Mouse (Mus musculus) stomach, embryonic 14.5 days (tissue): ENCODE data around the gene Cltc. TPM values are rescaled to one million over a fixed set of nuclear protein-coding genes. Genes with fewer than 3 reads are reported as not detected.

Source experiments
- ATAC-seq: fragments of 200-750 bp; cut with Nextera tagmentation; 2 replicates; pipeline ENCODE4 v1.8.0; 2017; ENCODE audit warnings: low read depth, moderate TSS enrichment; ENCODE audit not compliant: insufficient number of reproducible peaks, insufficient read depth, low FRiP score
- H3K27ac ChIP-seq: fragments of 300-500 bp; sonication (generic); 2 replicates; pipeline ENCODE4 v1.5.1; 2014; ENCODE audit warnings: mild to moderate bottlenecking, low read length, moderate library complexity, mixed read lengths
- H3K27me3 ChIP-seq: fragments of 300-500 bp; sonication (generic); 2 replicates; pipeline ENCODE4 v1.6.1; 2014; ENCODE audit warnings: low read length, control low read depth, mixed read lengths; ENCODE audit not compliant: control insufficient read depth, insufficient read depth
- H3K36me3 ChIP-seq: fragments of 300-500 bp; sonication (generic); 2 replicates; pipeline ENCODE4 v1.6.1; 2014; ENCODE audit warnings: mild to moderate bottlenecking, control low read depth, low read length, moderate library complexity, mixed read lengths; ENCODE audit not compliant: control insufficient read depth, insufficient read depth
- H3K4me1 ChIP-seq: fragments of 300-500 bp; sonication (generic); 2 replicates; pipeline ENCODE4 v1.6.1; 2014; ENCODE audit warnings: low read length, control low read depth, mixed read lengths; ENCODE audit not compliant: control insufficient read depth, insufficient read depth
- H3K4me2 ChIP-seq: fragments of 300-500 bp; sonication (generic); replicated peaks from 2 replicates; pipeline ENCODE4 v1.6.1; 2014; ENCODE audit warnings: low read depth, low read length, control low read depth
- H3K4me3 ChIP-seq: fragments of 300-500 bp; sonication (generic); 2 replicates; pipeline ENCODE4 v1.5.1; 2014; ENCODE audit warnings: low read depth, low read length, control low read depth
- H3K9ac ChIP-seq: fragments of 300-500 bp; sonication (generic); replicated peaks from 2 replicates; pipeline ENCODE4 v1.6.1; 2014; ENCODE audit warnings: low read depth, mild to moderate bottlenecking, control low read depth, low read length, moderate library complexity, mixed read lengths
- H3K9me3 ChIP-seq: fragments of 300-500 bp; sonication (generic); 2 replicates; pipeline ENCODE4 v1.6.1; 2016; ENCODE audit warnings: low read depth, low read length, control low read depth; ENCODE audit not compliant: control insufficient read depth
- WGBS: fragments of 180-500 bp; shearing (Covaris S2); extraction: QIAGEN DNeasy Blood & Tissue Kit; methylation state at CpG from one replicate; pipeline ENCODE4 v1.1.7; 2014; 5-methylcytosine and 5-hydroxymethylcytosine counted together
- polyA plus RNA-seq: library from polyadenylated mRNA; unstranded; fragments of >200 nt; fragmentation: Nextera tagmentation; extraction: Ambion mirVana; gene quantifications from 2 replicates; pipeline ENCODE4 v1.2.1, GENCODE M21; 2014

Cltc gene
- polyA plus RNA-seq, 1 experiment from 2014 or later = 175 TPM

GRCm38 (mm10) chr11:86646136-86646834, 111.1 kb downstream of the Cltc start:
- 55% methylated on average over 7 of the region's 7 CpGs for WGBS
- H3K9me3 ChIP-seq = no peaks in the 10 kb centered on the region
- peak; percentile 53; the same call in 1 of the 2 replicates for ATAC-seq
- no peaks in the 10 kb centered on the region for H3K4me1 ChIP-seq
- H3K9ac ChIP-seq = no peak overlapping the region
- no peak overlapping the region for H3K4me2 ChIP-seq
- no peak overlapping the region; the same call in 1 of the 2 replicates for H3K27ac ChIP-seq
- no peak overlapping the region for H3K4me3 ChIP-seq
- H3K27me3 ChIP-seq = no peaks in the 10 kb centered on the region
- no peaks in the 10 kb centered on the region; the same call in 1 of the 2 replicates for H3K36me3 ChIP-seq

- no peak overlapping the region for H3K27ac ChIP-seq
- no peak for ATAC-seq
- 95% methylated on average over 4 of the region's 4 CpGs for WGBS
- H3K4me1 ChIP-seq = no peaks in the 10 kb centered on the region
- no peak overlapping the region for H3K9ac ChIP-seq
- no peaks in the 10 kb centered on the region; the same call in 1 of the 2 replicates for H3K36me3 ChIP-seq
- H3K4me2 ChIP-seq = no peak overlapping the region
- H3K27me3 ChIP-seq = no peaks in the 10 kb centered on the region
- no peaks in the 10 kb centered on the region for H3K9me3 ChIP-seq
- H3K4me3 ChIP-seq = no peak overlapping the region
These were observed 112.8 kb downstream of the Cltc start for GRCm38 (mm10) chr11:86644553-86644952.

Other genes with a start within 250 kb of the Cltc start
- gene Rps6kb1, start 212.8 kb downstream of the Cltc start, polyA plus RNA-seq = 60.3 and 60.8 TPM in 2 replicates
- gene Tubd1, start 212.6 kb downstream of the Cltc start, polyA plus RNA-seq = 9.9 and 10.0 TPM in 2 replicates
- gene Vmp1, start 73.7 kb downstream of the Cltc start, polyA plus RNA-seq = 145 and 157 TPM in 2 replicates
- gene Ptrh2, start 73.6 kb downstream of the Cltc start, polyA plus RNA-seq = 36.1 and 37.6 TPM in 2 replicates
- 22.6 and 24.8 TPM in 2 replicates for gene Dhx40, start 50.2 kb upstream of the Cltc start, polyA plus RNA-seq
- 6.6 and 7.5 TPM in 2 replicates for gene Ypel2, start 236.1 kb upstream of the Cltc start, polyA plus RNA-seq